Comparison of ENCODE assay signal across 12 mouse cellular contexts in genomic region chr6:82872332-82872707, GRCm38 (mm10).
A peak's percentile ranks its signal among the peaks of the same experiment; 100 is the strongest.
DNase-seq lines count a peak whose midpoint lies in the region; ATAC-seq and TF ChIP-seq lines count a peak whose summit lies in the region.
"Had no signal": no experiment of that assay in that cellular context is flagged by ENCODE, and none has a peak within 500 bp of the region (broad histone marks: within the 10 kb centered on the region; RNA-seq: fewer than 3 reads in every experiment).

No protein-coding gene starts in this region.

- no peak for TF ChIP-seq CTCF in lung, adult 2 months (IDR thresholded peaks at IDR 0.05; ENCODE audit: insufficient read depth, low read length)
- TF ChIP-seq CTCF in layer of hippocampus, adult 2 months (conservative IDR thresholded peaks at IDR 0.05), result no peak

- H3K36me3 ChIP-seq in embryonic facial prominence, embryonic 13.5 days, result no peaks in the 10 kb centered on the region
- no peaks in the 10 kb centered on the region for H3K36me3 ChIP-seq in embryonic facial prominence, embryonic 10.5 days (replicated peaks)
- no peaks in the 10 kb centered on the region for H3K36me3 ChIP-seq in liver, embryonic 13.5 days
- H3K36me3 ChIP-seq: liver, embryonic 15.5 days; midbrain, embryonic 15.5 days had no signal

- WGBS in embryonic facial prominence, embryonic 13.5 days, result 73% methylated on average over 6 of the region's 6 CpGs
- WGBS in embryonic facial prominence, embryonic 10.5 days, result 89% methylated on average over 6 of the region's 6 CpGs
- WGBS in lung, adult 2 months, result 65% methylated on average over 6 of the region's 6 CpGs
- WGBS in liver, embryonic 13.5 days (ENCODE audit: insufficient replicate concordance), result 13% methylated on average over 6 of the region's 6 CpGs

- H3K27ac ChIP-seq in embryonic facial prominence, embryonic 13.5 days, result 0 out of 2 replicates have a peak overlapping the region, but pooled peaks have one; percentile 22
- H3K27ac ChIP-seq in embryonic facial prominence, embryonic 10.5 days (replicated peaks), result no peak overlapping the region
- 0 out of 2 replicates have a peak overlapping the region, but pooled peaks have one; percentile 16 for H3K27ac ChIP-seq in liver, embryonic 13.5 days
- no peak overlapping the region for H3K27ac ChIP-seq in layer of hippocampus, adult 2 months
- H3K27ac ChIP-seq: liver, embryonic 15.5 days; midbrain, embryonic 15.5 days had no signal

- H3K4me3 ChIP-seq in embryonic facial prominence, embryonic 13.5 days, result no peak overlapping the region
- no peak overlapping the region for H3K4me3 ChIP-seq in embryonic facial prominence, embryonic 10.5 days
- H3K4me3 ChIP-seq in lung, adult 2 months (replicated peaks; ENCODE audit: extremely low read depth, low read depth, low read length), result no peak overlapping the region
- H3K4me3 ChIP-seq in liver, embryonic 13.5 days (replicated peaks), result no peak overlapping the region
- no peak overlapping the region for H3K4me3 ChIP-seq in layer of hippocampus, adult 2 months
- H3K4me3 ChIP-seq: liver, embryonic 15.5 days; midbrain, embryonic 15.5 days had no signal

- ATAC-seq in embryonic facial prominence, embryonic 13.5 days (ENCODE audit: insufficient number of reproducible peaks, insufficient read depth, low FRiP score, low TSS enrichment, low read depth), result no peak
- 0 out of 2 replicates have a peak, but pooled peaks have one; percentile 34 for ATAC-seq in liver, embryonic 13.5 days (ENCODE audit: low read depth)
- ATAC-seq: forebrain, embryonic 14.5 days; midbrain, embryonic 15.5 days; Patski had no signal

- no peaks in the 10 kb centered on the region for H3K4me1 ChIP-seq in embryonic facial prominence, embryonic 13.5 days
- peaks cover 5% of the 10 kb centered on the region for H3K4me1 ChIP-seq in embryonic facial prominence, embryonic 10.5 days
- no peaks in the 10 kb centered on the region for H3K4me1 ChIP-seq in lung, adult 2 months (ENCODE audit: control insufficient read depth, insufficient read depth, low read length)
- peaks cover 6% of the 10 kb centered on the region; the same call in 1 of the 2 replicates for H3K4me1 ChIP-seq in liver, embryonic 13.5 days (replicated peaks)
- H3K4me1 ChIP-seq: midbrain, embryonic 15.5 days had no signal

- H3K4me2 ChIP-seq in embryonic facial prominence, embryonic 13.5 days, result no peak overlapping the region
- 0 out of 2 replicates have a peak overlapping the region, but pooled peaks have one; percentile 17 for H3K4me2 ChIP-seq in liver, embryonic 13.5 days
- H3K4me2 ChIP-seq: liver, embryonic 15.5 days; midbrain, embryonic 15.5 days had no signal

- H3K9me3 ChIP-seq in embryonic facial prominence, embryonic 13.5 days, result no peaks in the 10 kb centered on the region
- H3K9me3 ChIP-seq in embryonic facial prominence, embryonic 10.5 days, result no peaks in the 10 kb centered on the region
- no peaks in the 10 kb centered on the region for H3K9me3 ChIP-seq in liver, embryonic 13.5 days (replicated peaks)
- H3K9me3 ChIP-seq: liver, embryonic 15.5 days; midbrain, embryonic 15.5 days had no signal

- TF ChIP-seq POLR2A in lung, adult 2 months (IDR thresholded peaks at IDR 0.05; ENCODE audit: borderline replicate concordance, extremely low read depth, low read depth, low read length), result no peak

- no peak for DNase-seq in embryonic facial prominence, embryonic 10.5 days (ENCODE audit: low spot score)
- peak; percentile 23 for DNase-seq in lung, postnatal 36 days
- DNase-seq in lung, adult 2 months, result no peak
- no peak for DNase-seq in liver, embryonic 13.5 days
- DNase-seq in layer of hippocampus, postnatal 36 days, result no peak
- no peak for DNase-seq in left cerebral cortex, adult 8-10 months (ENCODE audit: low spot score in 2 of 2)
- no peak for DNase-seq in layer of hippocampus, adult 2 months (ENCODE audit: low spot score in 2 of 2)

- H3K9ac ChIP-seq in embryonic facial prominence, embryonic 13.5 days, result no peak overlapping the region
- H3K9ac ChIP-seq in liver, embryonic 13.5 days, result no peak overlapping the region
- H3K9ac ChIP-seq: liver, embryonic 15.5 days; midbrain, embryonic 15.5 days had no signal

- H3K27me3 ChIP-seq in embryonic facial prominence, embryonic 13.5 days, result no peaks in the 10 kb centered on the region
- H3K27me3 ChIP-seq in embryonic facial prominence, embryonic 10.5 days (replicated peaks; ENCODE audit: low read depth, poor library complexity, severe bottlenecking), result no peaks in the 10 kb centered on the region
- no peaks in the 10 kb centered on the region for H3K27me3 ChIP-seq in liver, embryonic 13.5 days
- H3K27me3 ChIP-seq: liver, embryonic 15.5 days; midbrain, embryonic 15.5 days; Patski had no signal

Comparison
In these comparisons a context has a peak if more than half of its experiments do, and no peak if none do; other contexts are left out.
1. H3K27ac ChIP-seq: peak in embryonic facial prominence, embryonic 13.5 days (single experiment) and liver, embryonic 13.5 days (single experiment); none in embryonic facial prominence, embryonic 10.5 days (single experiment) and layer of hippocampus, adult 2 months (single experiment).